Mouse (Mus musculus) cortical plate, adult 2 months (tissue): ENCODE results near the gene Kctd20.

ENCODE experiments used
- CTCF ChIP-seq: fragments of 200-500 bp; IDR thresholded peaks from 2 replicates; pipeline ENCODE4 v1.5.1; 2011; ENCODE audit warnings: mild to moderate bottlenecking, control low read depth, low read length; ENCODE audit not compliant: insufficient read depth; ENCODE audit errors: extremely low read depth
- POLR2A ChIP-seq: fragments of 200-500 bp; IDR thresholded peaks from 2 replicates; pipeline ENCODE4 v1.6.1; 2011; ENCODE audit warnings: mild to moderate bottlenecking, low read length, control low read depth; ENCODE audit not compliant: insufficient read depth; ENCODE audit errors: extremely low read depth

DNA sequence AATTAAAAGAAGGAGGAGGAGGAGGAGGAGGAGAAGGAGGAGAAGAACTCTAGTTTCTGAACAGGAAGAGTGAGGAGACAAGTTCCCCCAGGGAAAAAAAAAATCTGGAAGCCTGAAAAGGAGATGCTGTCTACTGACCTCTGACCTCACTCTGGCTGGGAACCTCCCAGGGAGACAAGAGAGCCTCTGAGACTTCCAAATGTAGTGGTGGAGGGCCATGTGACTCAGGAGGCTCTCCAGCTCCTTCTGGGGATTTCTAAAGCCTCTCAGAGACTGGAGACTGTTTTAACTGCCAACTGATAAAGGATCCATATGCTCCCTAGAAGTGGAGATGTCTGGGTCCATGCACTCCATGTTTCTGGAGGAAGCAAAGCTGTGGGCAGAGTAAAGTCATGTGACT lies 62.5 kb downstream of the Kctd20 start:
- TF ChIP-seq CTCF, result no peak
- no peak for TF ChIP-seq POLR2A
